Mouse (Mus musculus) heart, adult 8-10 months (tissue): ENCODE measurements at regions not wholly inside any gene's neighbourhood (a gene's known extent, or its start where the extent isn't known, plus 50 kb on each side); places are given as distances from the start of the nearest gene placed in this dataset.

Experiments used
- DNase-seq: peaks from one replicate; pipeline ENCODE4 v3.0.0; 2022; ENCODE audit warnings: low spot score

DNA sequence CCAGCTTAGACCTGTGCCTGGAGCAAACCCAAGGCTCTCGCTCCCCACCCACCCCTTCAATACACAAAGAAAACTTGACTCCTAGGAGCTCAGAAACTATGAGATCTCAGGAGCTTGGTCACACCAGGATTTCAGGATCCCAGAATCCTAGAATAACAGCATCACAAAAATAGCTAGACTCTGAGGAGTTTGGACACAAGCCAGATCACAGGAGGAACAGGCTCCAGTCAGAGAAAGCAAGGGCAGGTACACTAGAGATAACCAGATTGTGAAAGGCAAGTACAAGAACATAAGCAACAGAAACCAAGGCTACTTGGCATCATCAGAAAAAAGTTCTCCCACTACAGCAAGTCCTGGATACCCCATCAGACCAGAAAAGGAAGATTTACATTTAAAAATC is 221.5 kb downstream of the Epha7 start:
- DNase-seq: no peak

DNA sequence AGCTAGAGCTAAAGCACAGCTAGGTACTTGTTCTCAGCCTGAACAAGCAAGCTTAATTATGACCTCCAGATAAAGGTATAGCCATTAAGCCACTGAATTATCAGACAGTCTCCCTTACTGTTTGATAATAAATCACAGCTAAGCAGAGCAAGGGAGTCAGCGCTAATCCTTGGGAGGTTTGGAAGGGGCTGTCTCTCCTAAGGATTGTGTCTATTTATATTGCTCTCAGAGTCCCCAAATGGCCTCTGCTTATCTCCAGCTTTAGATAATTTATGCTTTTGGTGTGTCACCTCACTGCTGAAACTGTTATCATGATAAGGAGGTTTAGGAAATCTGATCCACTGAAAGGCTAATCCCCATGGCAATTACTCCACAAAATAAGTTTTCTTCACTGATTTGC is 227.1 kb downstream of the Epha7 start:
- DNase-seq: no peak

- no peak for DNase-seq
Measured at GRCm38 (mm10) chr4:29068678-29069621, 256.0 kb downstream of the Epha7 start.

- no peak for DNase-seq
Measured at GRCm38 (mm10) chr4:29074204-29074603, 261.3 kb downstream of the Epha7 start.

DNA sequence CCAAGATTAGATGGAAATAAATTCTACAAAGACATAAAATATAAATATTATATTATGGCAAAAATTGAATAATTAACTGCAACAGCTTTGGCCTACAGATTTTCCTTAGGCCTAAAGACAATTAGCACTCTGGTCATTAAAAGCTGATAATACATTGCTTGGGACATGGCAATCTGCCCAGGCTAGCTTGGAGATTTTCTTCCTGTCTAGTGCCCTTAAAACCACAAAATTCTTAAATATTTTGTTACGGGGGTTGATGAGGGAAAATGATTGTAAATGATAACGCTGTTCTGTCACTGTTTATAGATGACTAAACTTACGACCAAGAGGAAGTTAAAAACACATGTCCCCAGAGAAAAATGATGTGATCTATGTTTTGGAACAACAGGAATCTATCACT is 261.9 kb downstream of the Epha7 start:
- DNase-seq: no peak

DNA sequence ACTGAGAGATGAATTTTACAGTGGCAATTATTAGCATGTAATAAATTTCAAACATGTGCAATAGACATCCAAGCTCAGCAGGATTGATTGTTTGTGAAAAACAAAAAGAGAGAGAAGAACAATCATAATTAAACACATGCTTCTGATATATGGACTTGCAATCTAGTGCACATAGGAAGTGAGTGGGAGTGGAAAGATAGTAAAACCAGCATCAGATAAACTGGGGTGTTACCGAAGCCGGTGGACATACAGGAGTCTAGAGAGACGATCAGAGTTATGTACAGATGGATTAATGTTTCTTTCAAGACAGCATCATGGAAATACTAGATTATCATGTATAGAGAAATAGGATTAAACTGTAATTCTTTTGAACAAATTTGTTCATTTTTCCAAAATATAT is 263.8 kb downstream of the Epha7 start:
- no peak for DNase-seq

DNA sequence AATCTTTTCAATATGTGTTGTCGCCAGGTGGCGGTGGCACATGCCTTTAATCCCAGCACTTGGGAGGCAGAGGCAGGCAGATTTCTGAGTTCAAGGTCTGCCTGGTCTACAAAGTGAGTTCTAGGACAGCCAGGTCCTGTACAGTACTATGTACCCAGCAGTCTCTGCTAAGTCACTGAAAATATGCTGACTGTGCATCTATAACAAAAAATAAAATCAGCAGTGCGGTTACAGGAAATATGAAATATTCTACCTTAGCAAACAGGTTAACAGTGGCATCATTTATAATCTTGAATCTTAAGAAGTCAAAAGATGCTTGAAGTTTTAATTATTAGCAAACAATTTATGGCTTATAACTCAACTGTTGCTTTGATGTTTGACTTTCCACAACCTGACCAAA is 265.5 kb downstream of the Epha7 start:
- no peak for DNase-seq

DNA sequence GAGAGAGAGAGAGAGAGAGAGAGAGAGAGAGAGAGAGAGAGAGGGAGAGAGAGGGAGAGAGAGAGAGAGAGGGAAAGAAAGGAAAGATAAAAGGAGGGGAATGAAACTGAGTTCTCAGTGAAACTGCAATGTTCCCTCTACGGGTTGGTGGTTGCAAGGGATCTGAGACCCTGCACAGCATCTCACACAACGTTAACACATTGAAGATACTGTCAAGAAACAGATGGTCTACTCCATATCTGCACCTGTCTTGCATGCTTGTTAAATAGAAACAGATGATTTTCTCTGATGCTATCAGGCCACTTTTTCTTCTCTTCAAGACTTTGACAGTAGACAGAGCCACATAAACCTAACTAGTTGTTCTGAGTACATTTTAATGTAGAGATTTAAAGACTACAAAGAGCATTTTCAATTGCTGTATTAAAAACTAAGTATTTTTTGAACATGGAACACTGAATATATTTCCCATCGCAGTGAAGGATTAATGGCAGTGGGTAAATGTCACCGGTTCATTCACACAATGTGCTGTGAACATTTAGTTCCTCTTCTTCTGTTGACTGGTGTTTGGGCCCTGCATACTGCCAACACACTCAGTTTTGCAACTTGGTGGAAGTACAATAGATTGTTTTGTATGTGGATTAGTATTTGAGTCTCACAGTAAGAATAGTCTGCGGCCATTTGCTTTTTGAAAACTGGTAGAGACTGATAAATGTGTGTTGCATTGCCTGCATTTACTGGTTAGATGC is 270.8 kb downstream of the Epha7 start:
- DNase-seq: no peak

GRCm38 (mm10) chr4:29090949-29091348 is 278.0 kb downstream of the Epha7 start:
- no peak for DNase-seq

GRCm38 (mm10) chr4:29091495-29092211 is 278.7 kb downstream of the Epha7 start:
- DNase-seq: no peak

GRCm38 (mm10) chr4:29102373-29102772 is 289.4 kb downstream of the Epha7 start:
- DNase-seq: no peak

DNA sequence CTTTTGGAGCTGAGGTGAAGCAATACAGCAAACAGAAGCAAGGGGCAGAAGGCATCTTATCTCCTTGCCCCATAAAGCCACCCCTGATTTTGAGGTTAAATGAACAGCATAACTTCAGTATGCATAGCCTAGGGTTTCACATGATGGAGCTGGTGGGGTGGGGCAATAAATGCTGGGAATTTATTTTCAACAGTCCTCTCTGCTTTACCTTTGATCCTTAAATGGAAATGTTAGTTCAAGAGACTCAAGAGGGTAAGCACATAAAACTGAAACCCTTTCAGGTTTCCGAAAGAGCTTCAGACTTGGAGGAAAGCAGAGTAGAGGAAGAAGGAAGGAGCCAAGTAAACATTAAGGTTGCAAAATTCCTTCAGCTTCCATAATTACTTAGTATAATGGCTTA is 290.5 kb downstream of the Epha7 start:
- no peak for DNase-seq

DNA sequence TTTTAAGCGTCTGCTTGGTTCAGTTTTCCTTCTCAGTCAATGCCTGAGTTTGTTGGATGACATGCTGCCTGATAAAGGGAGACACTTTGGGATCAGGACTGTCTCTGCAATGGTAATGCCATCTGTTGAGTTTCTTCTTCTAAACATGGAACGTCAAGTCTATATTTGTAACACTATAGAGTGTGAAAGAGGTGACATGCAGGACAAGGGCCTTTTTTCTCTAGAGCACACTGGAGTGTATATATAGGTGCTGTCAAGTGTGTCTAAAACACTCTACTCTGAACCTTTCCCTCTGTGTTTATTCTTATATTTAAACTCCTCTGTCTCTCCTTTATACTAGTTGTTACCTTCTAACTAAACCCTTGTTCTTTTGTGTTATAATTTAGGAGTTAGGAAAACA is 299.6 kb downstream of the Epha7 start:
- DNase-seq: no peak

- no peak for DNase-seq
Measured at GRCm38 (mm10) chr4:29117025-29117424, 304.1 kb downstream of the Epha7 start.

- peak; percentile 40 for DNase-seq
Measured at GRCm38 (mm10) chr4:29117926-29118325, 305.0 kb downstream of the Epha7 start.

DNA sequence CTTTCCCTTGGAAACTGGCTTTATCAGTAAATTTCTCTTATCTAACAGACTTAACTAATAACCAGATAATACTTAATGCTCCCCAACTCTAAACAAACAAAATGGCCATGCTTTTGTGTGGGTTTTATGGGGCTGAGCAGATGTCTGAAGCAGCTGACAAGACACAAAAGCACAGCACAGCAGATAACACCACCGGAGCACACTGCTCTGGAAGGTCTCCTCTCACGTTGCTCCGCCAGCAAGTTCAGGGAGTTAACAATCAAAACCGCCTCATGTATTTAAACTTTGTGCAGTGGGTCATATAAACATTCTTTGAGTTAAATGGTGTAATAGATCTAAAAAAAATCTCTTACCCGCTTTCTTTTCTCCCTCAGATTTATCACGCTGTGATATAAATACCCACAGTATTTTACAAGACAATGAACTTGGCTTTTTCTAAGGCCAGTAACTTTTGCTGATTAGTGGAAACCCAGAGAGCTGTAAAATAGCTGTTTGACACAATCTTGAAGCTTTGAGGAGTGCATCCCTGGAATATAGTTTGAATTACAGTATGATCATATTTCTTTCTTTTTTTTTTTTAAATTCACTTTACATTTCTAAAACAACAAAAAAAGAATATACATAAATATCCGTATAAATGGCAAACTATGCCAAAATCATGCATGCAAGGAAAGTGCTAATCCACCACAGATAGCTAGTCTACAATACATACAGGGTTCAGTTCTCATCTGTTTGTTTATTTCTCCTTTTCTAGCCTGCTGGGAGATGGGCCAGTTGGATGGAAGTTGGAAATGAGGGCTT is 305.9 kb downstream of the Epha7 start:
- DNase-seq: no peak

GRCm38 (mm10) chr4:29119480-29120153 is 306.7 kb downstream of the Epha7 start:
- DNase-seq: no peak

DNA sequence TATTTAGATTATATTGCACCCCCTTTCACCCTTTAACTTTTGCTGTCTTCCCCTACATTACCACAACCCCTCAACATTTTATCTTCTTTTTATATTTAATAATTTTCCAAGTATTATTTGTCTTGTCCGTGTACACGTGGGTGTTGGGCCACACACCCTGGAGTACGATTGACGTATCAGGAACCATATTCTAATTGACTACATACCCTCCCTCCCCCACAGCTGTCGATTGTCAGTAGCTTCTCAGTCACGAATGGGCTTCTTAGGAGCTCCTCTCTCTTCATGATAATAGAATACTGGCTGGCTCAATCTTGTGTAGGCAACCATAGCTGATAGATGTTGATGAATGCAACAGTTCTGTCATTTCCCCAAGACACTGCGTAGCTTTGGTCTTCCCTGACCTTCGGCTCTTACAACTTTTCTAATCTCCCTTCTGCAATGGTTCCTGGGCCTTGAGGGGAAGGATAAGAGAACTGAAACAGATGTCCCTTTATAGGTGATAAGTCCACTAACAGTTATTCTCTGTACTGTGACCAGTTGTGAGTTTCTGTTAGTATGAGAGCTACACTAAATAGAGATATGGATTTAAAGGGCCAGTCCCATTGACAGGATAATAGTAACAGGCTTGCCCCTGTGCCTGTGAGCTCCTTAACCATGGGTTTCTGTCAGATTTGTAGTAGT is 310.9 kb downstream of the Epha7 start:
- DNase-seq: no peak

GRCm38 (mm10) chr4:29130485-29130884 is 317.6 kb downstream of the Epha7 start:
- no peak for DNase-seq
